8 mouse cellular contexts compared by ENCODE assay signal in the genomic region with DNA sequence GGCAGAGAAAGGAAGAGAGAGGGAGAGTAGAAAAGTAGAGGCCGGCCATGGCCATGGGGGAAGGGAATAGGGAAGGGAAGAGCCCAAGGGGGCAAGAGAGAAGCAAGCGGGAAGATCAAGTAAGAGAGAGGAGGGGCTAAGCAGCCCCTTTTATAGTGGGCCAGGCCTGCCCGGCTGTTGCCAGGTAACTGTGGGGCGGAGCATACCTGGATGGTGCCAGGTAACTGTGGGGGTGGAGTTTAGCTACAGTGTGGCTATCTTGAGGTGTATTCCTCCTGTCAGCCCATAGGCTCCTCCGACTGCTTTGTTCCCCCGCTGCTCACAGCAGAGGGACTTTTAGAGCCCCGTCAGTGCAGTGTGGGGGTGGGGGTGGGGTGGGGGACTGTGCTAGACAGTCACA. TPM values are rescaled to one million over a fixed set of nuclear protein-coding genes. Genes with fewer than 3 reads are reported as not detected.
DNase-seq lines count a peak whose midpoint lies in the region; ATAC-seq lines count a peak whose summit lies in the region.
"Had no signal": no experiment of that assay in that cellular context is flagged by ENCODE, and none has a peak within 500 bp of the region (broad histone marks: within the 10 kb centered on the region; RNA-seq: fewer than 3 reads in every experiment).

No protein-coding gene starts in this region.

- no peak overlapping the region for H3K9ac ChIP-seq in kidney, embryonic 14.5 days (ENCODE audit: low read depth, low read length)
- H3K9ac ChIP-seq in embryonic facial prominence, embryonic 13.5 days = peak overlapping the region; percentile 44; the same call in 1 of the 2 replicates
- peak overlapping the region; percentile 57; the same call in 1 of the 2 replicates for H3K9ac ChIP-seq in intestine, embryonic 16.5 days (ENCODE audit: low read depth, low read length)
- H3K9ac ChIP-seq in neural tube, embryonic 15.5 days (replicated peaks) = no peak overlapping the region

- no peaks in the 10 kb centered on the region for H3K36me3 ChIP-seq in kidney, embryonic 14.5 days (ENCODE audit: control insufficient read depth, insufficient read depth, low read length)
- no peaks in the 10 kb centered on the region for H3K36me3 ChIP-seq in embryonic facial prominence, embryonic 13.5 days
- H3K36me3 ChIP-seq in intestine, embryonic 16.5 days (ENCODE audit: control insufficient read depth, insufficient read depth, low read length) = no peaks in the 10 kb centered on the region
- H3K36me3 ChIP-seq in neural tube, embryonic 15.5 days = no peaks in the 10 kb centered on the region

- no peaks in the 10 kb centered on the region for H3K9me3 ChIP-seq in kidney, embryonic 14.5 days (ENCODE audit: control insufficient read depth, low read length)
- H3K9me3 ChIP-seq in embryonic facial prominence, embryonic 13.5 days = no peaks in the 10 kb centered on the region
- H3K9me3 ChIP-seq in intestine, embryonic 16.5 days (ENCODE audit: control insufficient read depth, low read length) = no peaks in the 10 kb centered on the region
- no peaks in the 10 kb centered on the region for H3K9me3 ChIP-seq in neural tube, embryonic 15.5 days (replicated peaks)

- 0 out of 2 replicates have a peak, but pooled peaks cover 4% of the 10 kb centered on the region for H3K4me1 ChIP-seq in kidney, embryonic 14.5 days (ENCODE audit: control insufficient read depth, insufficient read depth, low read length)
- peaks cover 15% of the 10 kb centered on the region; the same call in 1 of the 2 replicates for H3K4me1 ChIP-seq in embryonic facial prominence, embryonic 13.5 days
- 0 out of 2 replicates have a peak, but pooled peaks cover 3% of the 10 kb centered on the region for H3K4me1 ChIP-seq in intestine, embryonic 16.5 days (ENCODE audit: control insufficient read depth, insufficient read depth, low read length)
- 0 out of 2 replicates have a peak, but pooled peaks cover 7% of the 10 kb centered on the region for H3K4me1 ChIP-seq in neural tube, embryonic 15.5 days

- no peak for DNase-seq in kidney, adult 8-10 months
- DNase-seq in lung, postnatal 25 days (ENCODE audit: low spot score) = peak; percentile 56
- no peak for DNase-seq in right cerebral cortex, postnatal 14 days

- peak overlapping the region; percentile 32 for H3K4me2 ChIP-seq in kidney, embryonic 14.5 days (replicated peaks; ENCODE audit: low read depth, low read length)
- peak overlapping the region; percentile 45 for H3K4me2 ChIP-seq in embryonic facial prominence, embryonic 13.5 days
- peak overlapping the region; percentile 48 for H3K4me2 ChIP-seq in intestine, embryonic 16.5 days (ENCODE audit: low read depth, low read length)
- H3K4me2 ChIP-seq in neural tube, embryonic 15.5 days = no peak overlapping the region

- no peaks in the 10 kb centered on the region for H3K27me3 ChIP-seq in kidney, embryonic 14.5 days (ENCODE audit: control insufficient read depth, insufficient read depth, low read length)
- peaks cover 6% of the 10 kb centered on the region; the same call in 1 of the 2 replicates for H3K27me3 ChIP-seq in embryonic facial prominence, embryonic 13.5 days
- no peaks in the 10 kb centered on the region for H3K27me3 ChIP-seq in intestine, embryonic 16.5 days (replicated peaks; ENCODE audit: control insufficient read depth, insufficient read depth, low read length)
- no peaks in the 10 kb centered on the region for H3K27me3 ChIP-seq in neural tube, embryonic 15.5 days (replicated peaks)

- H3K4me3 ChIP-seq in kidney, embryonic 14.5 days (ENCODE audit: low read length) = no peak overlapping the region
- H3K4me3 ChIP-seq in embryonic facial prominence, embryonic 13.5 days = peak overlapping the region; percentile 24
- peak overlapping the region; percentile 34 for H3K4me3 ChIP-seq in intestine, embryonic 16.5 days (ENCODE audit: low read length)
- H3K4me3 ChIP-seq in neural tube, embryonic 15.5 days (replicated peaks) = no peak overlapping the region

- WGBS in kidney, embryonic 14.5 days = 7% methylated on average over 7 of the region's 7 CpGs
- 14% methylated on average over 7 of the region's 7 CpGs for WGBS in embryonic facial prominence, embryonic 13.5 days
- 15% methylated on average over 7 of the region's 7 CpGs for WGBS in intestine, embryonic 16.5 days
- 13% methylated on average over 7 of the region's 7 CpGs for WGBS in neural tube, embryonic 15.5 days

- no peak overlapping the region for H3K27ac ChIP-seq in kidney, embryonic 14.5 days (ENCODE audit: low read depth, low read length)
- H3K27ac ChIP-seq in embryonic facial prominence, embryonic 13.5 days = no peak overlapping the region
- H3K27ac ChIP-seq in intestine, embryonic 16.5 days (ENCODE audit: low read length) = no peak overlapping the region
- H3K27ac ChIP-seq in neural tube, embryonic 15.5 days (replicated peaks) = no peak overlapping the region

- no peak for ATAC-seq in kidney, embryonic 14.5 days (ENCODE audit: low FRiP score, low TSS enrichment)
- no peak for ATAC-seq in embryonic facial prominence, embryonic 13.5 days (ENCODE audit: insufficient number of reproducible peaks, insufficient read depth, low FRiP score, low TSS enrichment, low read depth)
- ATAC-seq in intestine, embryonic 16.5 days = peak; percentile 81
- no peak for ATAC-seq in neural tube, embryonic 15.5 days (ENCODE audit: low FRiP score)
- ATAC-seq: activated CD4-positive, CD25-positive, alpha-beta regulatory T cell, adult 4 months had no signal

RNA-seq across cellular contexts. Expression of a gene that starts 8.0 kb away (rescaled TPM):
- polyA plus RNA-seq in kidney, embryonic 14.5 days (2014; fragmentation: Nextera tagmentation; extraction: Ambion mirVana) = 9.5 and 9.6 TPM in 2 replicates
- polyA plus RNA-seq in embryonic facial prominence, embryonic 13.5 days (2015; fragmentation: Nextera tagmentation; extraction: Ambion mirVana) = 11.5 and 12.9 TPM in 2 replicates
- polyA plus RNA-seq in intestine, embryonic 16.5 days (2015; fragmentation: Nextera tagmentation; extraction: Ambion mirVana) = 9.8 and 11.5 TPM in 2 replicates
- polyA plus RNA-seq in neural tube, embryonic 15.5 days (2015; fragmentation: Nextera tagmentation; extraction: Ambion mirVana) = 3.7 and 9.8 TPM in 2 replicates

RNA-seq across cellular contexts. Expression of a gene that starts 21.0 kb away (rescaled TPM):
- polyA plus RNA-seq in kidney, embryonic 14.5 days (2014; fragmentation: Nextera tagmentation; extraction: Ambion mirVana) = 297 and 364 TPM in 2 replicates
- polyA plus RNA-seq in embryonic facial prominence, embryonic 13.5 days (2015; fragmentation: Nextera tagmentation; extraction: Ambion mirVana) = 284 and 299 TPM in 2 replicates
- polyA plus RNA-seq in intestine, embryonic 16.5 days (2015; fragmentation: Nextera tagmentation; extraction: Ambion mirVana) = 31.7 and 146 TPM in 2 replicates
- 453 and 482 TPM in 2 replicates for polyA plus RNA-seq in neural tube, embryonic 15.5 days (2015; fragmentation: Nextera tagmentation; extraction: Ambion mirVana)

RNA-seq across cellular contexts. Expression of a gene that starts 51.2 kb away (rescaled TPM):
- 0.32 and 0.90 TPM in 2 replicates for polyA plus RNA-seq in kidney, embryonic 14.5 days (2014; fragmentation: Nextera tagmentation; extraction: Ambion mirVana)
- 0.23 and 0.27 TPM in 2 replicates for polyA plus RNA-seq in embryonic facial prominence, embryonic 13.5 days (2015; fragmentation: Nextera tagmentation; extraction: Ambion mirVana)
- 0.88 and 1.1 TPM in 2 replicates for polyA plus RNA-seq in intestine, embryonic 16.5 days (2015; fragmentation: Nextera tagmentation; extraction: Ambion mirVana)
- polyA plus RNA-seq in neural tube, embryonic 15.5 days (2015; fragmentation: Nextera tagmentation; extraction: Ambion mirVana) = 2.8 TPM in 2 replicates

Comparison
In these comparisons a context has a peak if more than half of its experiments do, and no peak if none do; other contexts are left out.
1. H3K4me3 ChIP-seq: peak in embryonic facial prominence, embryonic 13.5 days (single experiment) and intestine, embryonic 16.5 days (single experiment); none in kidney, embryonic 14.5 days (single experiment) and neural tube, embryonic 15.5 days (single experiment).
2. H3K9ac ChIP-seq: peak in embryonic facial prominence, embryonic 13.5 days (single experiment) and intestine, embryonic 16.5 days (single experiment); none in kidney, embryonic 14.5 days (single experiment) and neural tube, embryonic 15.5 days (single experiment).